In the genomic region with DNA sequence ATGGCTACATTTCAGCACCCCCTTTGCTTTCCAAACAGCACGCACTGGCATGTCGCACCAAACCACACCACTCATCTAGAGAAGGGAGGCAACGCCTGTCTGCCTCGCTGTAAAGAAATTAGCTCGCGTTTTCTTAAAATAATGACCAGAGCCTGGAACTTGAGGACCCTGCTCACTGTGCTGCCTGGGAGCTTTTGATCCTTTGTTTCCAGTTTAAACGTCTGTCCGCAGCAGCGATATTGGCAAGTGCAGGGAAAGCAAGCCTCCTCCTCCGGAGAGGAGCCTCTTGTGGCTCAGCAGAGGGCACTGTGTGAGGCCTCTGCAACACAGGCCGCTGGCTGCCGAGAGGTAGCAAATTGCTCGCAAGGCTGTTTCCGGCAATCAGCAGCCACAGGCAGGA, we compare ENCODE assay signal across 8 mouse cellular contexts.
DNase-seq lines count a peak whose midpoint lies in the region; ATAC-seq and TF ChIP-seq lines count a peak whose summit lies in the region.

No protein-coding gene starts in this region.

- peaks cover 52% of the 10 kb centered on the region for H3K27me3 ChIP-seq in embryonic facial prominence, embryonic 14.5 days (replicated peaks; ENCODE audit: control insufficient read depth, insufficient read depth, low read length)
- H3K27me3 ChIP-seq in lung, embryonic 14.5 days (ENCODE audit: insufficient read depth, low read length) = 0 out of 2 replicates have a peak, but pooled peaks cover 2% of the 10 kb centered on the region
- H3K27me3 ChIP-seq in stomach, embryonic 15.5 days (replicated peaks) = peaks cover 8% of the 10 kb centered on the region; the same call in 1 of the 2 replicates
- no peaks in the 10 kb centered on the region for H3K27me3 ChIP-seq in thymus, adult 2 months (ENCODE audit: control insufficient read depth, insufficient read depth, low read length)

- no peak overlapping the region for H3K27ac ChIP-seq in embryonic facial prominence, embryonic 14.5 days (replicated peaks; ENCODE audit: low read depth, low read length)
- no peak overlapping the region for H3K27ac ChIP-seq in lung, embryonic 14.5 days (ENCODE audit: low read depth)
- no peak overlapping the region for H3K27ac ChIP-seq in stomach, embryonic 15.5 days
- no peak overlapping the region for H3K27ac ChIP-seq in thymus, adult 2 months (ENCODE audit: control insufficient read depth, insufficient read depth, low read length)

- 2% methylated on average over 14 of the region's 14 CpGs for WGBS in embryonic facial prominence, embryonic 14.5 days
- 3% methylated on average over 14 of the region's 14 CpGs for WGBS in lung, embryonic 14.5 days
- WGBS in stomach, embryonic 15.5 days = 9% methylated on average over 14 of the region's 14 CpGs
- WGBS in thymus, adult 2 months = 16% methylated on average over 14 of the region's 14 CpGs

- no peak for TF ChIP-seq POLR2A in thymus, adult 2 months (IDR thresholded peaks at IDR 0.05; ENCODE audit: control insufficient read depth, extremely low read depth, insufficient read depth, low read length, poor library complexity)

- no peak overlapping the region for H3K9ac ChIP-seq in embryonic facial prominence, embryonic 14.5 days (ENCODE audit: low read depth, low read length)
- H3K9ac ChIP-seq in lung, embryonic 14.5 days = no peak overlapping the region
- H3K9ac ChIP-seq in stomach, embryonic 15.5 days = no peak overlapping the region

- H3K4me2 ChIP-seq in embryonic facial prominence, embryonic 14.5 days (ENCODE audit: low read depth, low read length) = peak overlapping the region; percentile 32
- peak overlapping the region; percentile 31; the same call in 1 of the 2 replicates for H3K4me2 ChIP-seq in lung, embryonic 14.5 days
- H3K4me2 ChIP-seq in stomach, embryonic 15.5 days = peak overlapping the region; percentile 21; the same call in 1 of the 2 replicates

- peak; percentile 47 for TF ChIP-seq CTCF in lung, embryonic 14.5 days (IDR thresholded peaks at IDR 0.05; ENCODE audit: low read depth)
- TF ChIP-seq CTCF in thymus, adult 2 months (IDR thresholded peaks at IDR 0.05; ENCODE audit: borderline replicate concordance, control insufficient read depth, extremely low read depth, insufficient read depth, low read length, poor library complexity) = no peak

- peak; percentile 67; the same call in 1 of the 2 replicates for ATAC-seq in embryonic facial prominence, embryonic 14.5 days (ENCODE audit: low read depth)
- no peak for ATAC-seq in lung, embryonic 14.5 days (ENCODE audit: insufficient read depth)
- ATAC-seq in stomach, embryonic 15.5 days (ENCODE audit: insufficient read depth, low FRiP score, low read depth) = no peak; the same call in 1 of the 2 replicates

- no peaks in the 10 kb centered on the region for H3K36me3 ChIP-seq in embryonic facial prominence, embryonic 14.5 days (ENCODE audit: control insufficient read depth, insufficient read depth, low read length)
- no peaks in the 10 kb centered on the region for H3K36me3 ChIP-seq in lung, embryonic 14.5 days (ENCODE audit: insufficient read depth)
- no peaks in the 10 kb centered on the region for H3K36me3 ChIP-seq in stomach, embryonic 15.5 days
- no peaks in the 10 kb centered on the region for H3K36me3 ChIP-seq in thymus, adult 2 months (ENCODE audit: control insufficient read depth, insufficient read depth, low read length)

- H3K4me3 ChIP-seq in embryonic facial prominence, embryonic 14.5 days (ENCODE audit: low read depth, low read length) = no peak overlapping the region
- no peak overlapping the region for H3K4me3 ChIP-seq in lung, embryonic 14.5 days (ENCODE audit: low read depth, low read length)
- no peak overlapping the region for H3K4me3 ChIP-seq in stomach, embryonic 15.5 days (replicated peaks)
- H3K4me3 ChIP-seq in thymus, adult 2 months (ENCODE audit: control insufficient read depth, insufficient read depth, low read length) = no peak overlapping the region

- H3K4me1 ChIP-seq in embryonic facial prominence, embryonic 14.5 days (ENCODE audit: control insufficient read depth, insufficient read depth, low read length) = 0 out of 2 replicates have a peak, but pooled peaks cover 5% of the 10 kb centered on the region
- H3K4me1 ChIP-seq in lung, embryonic 14.5 days (ENCODE audit: insufficient read depth) = no peaks in the 10 kb centered on the region
- H3K4me1 ChIP-seq in stomach, embryonic 15.5 days = no peaks in the 10 kb centered on the region
- H3K4me1 ChIP-seq in thymus, adult 2 months (replicated peaks; ENCODE audit: control insufficient read depth, insufficient read depth, low read length) = no peaks in the 10 kb centered on the region

- peak; percentile 57 for DNase-seq in R1 (ENCODE audit: low read depth, low spot score)
- DNase-seq in embryonic facial prominence, embryonic 14.5 days (ENCODE audit: low spot score) = peak; percentile 73
- peak; percentile 12 for DNase-seq in kidney, adult 11 months
- peak; percentile 61 for DNase-seq in lung, embryonic 14.5 days
- DNase-seq in layer of hippocampus, adult 9-10 months (ENCODE audit: low spot score) = no peak
- DNase-seq in thymus, adult 2 months = no peak
- no peak for DNase-seq in spleen, adult 18-20 months

- no peaks in the 10 kb centered on the region for H3K9me3 ChIP-seq in embryonic facial prominence, embryonic 14.5 days (ENCODE audit: control insufficient read depth, low read length)
- no peaks in the 10 kb centered on the region for H3K9me3 ChIP-seq in lung, embryonic 14.5 days (ENCODE audit: low read depth, low read length)
- H3K9me3 ChIP-seq in stomach, embryonic 15.5 days = no peaks in the 10 kb centered on the region

Comparison
In these comparisons a context has a peak if more than half of its experiments do, and no peak if none do; other contexts are left out.
1. DNase-seq: peak in R1 (single experiment), embryonic facial prominence, embryonic 14.5 days (single experiment), kidney, adult 11 months (single experiment) and lung, embryonic 14.5 days (single experiment); none in layer of hippocampus, adult 9-10 months (single experiment), thymus, adult 2 months (single experiment) and spleen, adult 18-20 months (0 of 2).
2. Peak in every context shown above with its lines, with median percentiles within 50 percentile points of each other: H3K4me2 ChIP-seq.